Mouse (Mus musculus) retina, adult 2 months (tissue): ENCODE results near the gene Mettl7a1.
A peak's percentile ranks its signal among the peaks of the same experiment; 100 is the strongest.
"Not testable (repeated sequence)": the region's sequence is repeated elsewhere in the genome, so short reads cannot be mapped to it uniquely, and the experiment has no call there.

ENCODE experiments used
- DNase-seq: peaks from one replicate; pipeline ENCODE4 v3.0.0-alpha.2; 2012; ENCODE audit warnings: low read depth, low spot score

Gene Mettl7a1

GRCm38 (mm10) chr15:100341314-100341980 lies 37.5 kb downstream of the Mettl7a1 start:
- not testable (repeated sequence) for DNase-seq

DNA sequence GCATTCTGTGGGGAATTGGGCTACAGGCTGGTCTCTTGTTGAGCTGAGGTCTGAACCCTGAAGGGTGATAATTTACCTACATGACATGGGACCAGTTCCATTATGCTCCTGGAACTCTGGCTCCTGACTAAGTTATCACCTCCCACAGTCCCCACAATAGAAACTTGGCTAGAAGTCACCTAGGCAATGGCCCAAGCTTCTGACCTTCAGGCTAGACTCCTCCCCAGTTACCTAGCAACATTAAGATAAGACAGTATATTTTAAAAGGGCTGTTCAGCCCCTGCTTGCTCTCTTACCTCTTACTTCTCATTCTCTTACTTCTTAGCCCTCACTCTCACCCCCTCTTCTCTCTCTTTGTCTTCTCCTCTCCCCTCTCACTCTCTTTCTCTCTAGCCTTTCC lies 41.5 kb downstream of the Mettl7a1 start:
- no peak for DNase-seq

GRCm38 (mm10) chr15:100346761-100347160 lies 42.8 kb downstream of the Mettl7a1 start:
- no peak for DNase-seq

DNA sequence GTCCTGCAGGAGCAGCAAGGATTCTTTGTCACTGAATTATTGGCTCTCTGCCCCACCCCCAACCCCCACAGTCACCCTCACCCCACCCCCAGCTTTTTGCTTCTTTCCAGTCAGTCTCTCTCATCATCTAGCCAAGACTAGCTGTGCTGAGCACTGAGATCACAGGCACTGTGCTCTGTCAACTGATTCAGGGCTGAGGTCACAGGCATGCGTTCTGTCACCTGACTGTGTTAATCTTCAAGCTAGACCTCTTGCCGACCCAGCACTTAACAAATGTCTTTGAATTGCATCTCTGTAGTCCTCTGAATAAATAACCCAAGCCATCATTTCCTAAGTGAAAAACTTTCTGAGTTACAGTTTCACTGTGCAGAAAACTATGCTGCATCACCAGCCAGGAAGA lies 45.6 kb downstream of the Mettl7a1 start:
- no peak for DNase-seq

DNA sequence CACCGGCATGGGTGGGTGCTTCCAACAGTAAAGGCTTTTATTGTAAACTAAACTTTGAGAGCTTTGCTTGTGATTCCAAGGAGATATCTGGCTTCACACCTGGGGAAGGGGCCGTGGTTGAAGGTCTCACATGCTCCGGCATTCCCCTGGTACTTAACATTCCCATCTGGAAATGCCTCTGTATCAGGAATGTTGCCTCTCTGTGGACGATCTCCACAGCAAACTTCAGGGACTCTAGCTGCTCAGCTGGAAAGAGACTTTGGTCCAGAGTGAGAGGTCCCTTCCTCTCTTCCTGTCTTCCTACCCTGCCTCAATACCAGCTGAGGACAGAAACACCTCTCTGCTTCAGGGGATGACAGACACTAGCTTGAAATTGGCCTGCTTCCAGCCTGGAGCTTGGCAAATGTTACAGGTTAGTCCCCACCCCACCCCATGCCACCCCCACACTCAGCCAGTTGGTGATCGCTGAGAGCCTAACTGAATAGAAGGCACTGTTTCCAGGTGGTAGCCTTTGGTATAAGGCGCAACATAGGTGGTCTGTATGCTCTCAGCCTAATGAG lies 47.6 kb downstream of the Mettl7a1 start:
- DNase-seq: no peak

- DNase-seq: no peak
Observed at GRCm38 (mm10) chr15:100352711-100353250, 48.8 kb downstream of the Mettl7a1 start, which contains the start of the genes Methig1 and Mettl7a2. TSS of gene Methig1 (plus strand) at chr15:100353149. TSS of gene Mettl7a2 (plus strand) at chr15:100353200.

- DNase-seq: not testable (repeated sequence)
Observed at GRCm38 (mm10) chr15:100353399-100353798, 49.5 kb downstream of the Mettl7a1 start.

GRCm38 (mm10) chr15:100355876-100356275 lies 51.9 kb downstream of the Mettl7a1 start:
- DNase-seq: no peak

GRCm38 (mm10) chr15:100364242-100364641 lies 60.3 kb downstream of the Mettl7a1 start, which contains the start of gene Higd1c:
TSS of gene Higd1c (plus strand) at chr15:100364542.
- no peak for DNase-seq

DNA sequence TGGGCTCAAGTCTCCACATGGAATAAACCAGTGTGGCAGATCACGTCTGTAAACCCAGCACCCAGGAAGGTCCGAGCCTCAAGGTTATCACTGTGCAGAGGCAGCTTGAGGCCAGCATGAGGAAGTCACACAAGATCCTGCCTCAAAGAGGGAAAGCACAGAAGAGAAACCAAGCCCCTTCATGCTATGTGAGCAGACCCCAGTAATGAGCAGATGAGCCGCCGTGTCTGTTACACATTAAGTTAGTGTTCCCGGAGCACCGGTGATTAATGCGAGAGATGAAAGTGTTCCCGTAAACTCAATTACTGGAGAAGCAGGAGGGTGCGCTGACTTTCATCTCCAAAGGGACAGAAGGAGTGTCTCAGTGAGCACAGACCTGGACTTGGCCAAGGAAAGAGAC lies 62.0 kb downstream of the Mettl7a1 start:
- not testable (repeated sequence) for DNase-seq

DNA sequence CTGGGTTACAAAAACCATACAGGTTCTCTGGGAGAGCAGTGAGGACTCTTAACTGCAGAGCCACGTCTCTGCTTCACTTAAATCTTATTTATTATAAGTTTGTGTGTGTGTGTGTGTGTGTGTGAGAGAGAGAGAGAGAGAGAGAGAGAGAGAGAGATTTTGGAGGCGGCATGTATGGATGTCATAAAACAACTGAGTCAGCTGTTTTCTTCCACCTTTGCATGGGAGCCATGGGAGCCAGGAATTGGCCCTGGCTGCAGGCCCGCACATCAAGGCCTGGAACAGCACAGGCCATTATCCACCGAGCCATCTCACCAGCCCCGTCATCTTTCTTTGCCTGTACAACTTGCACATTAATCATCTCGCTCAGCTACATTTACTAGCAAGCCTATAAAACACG lies 63.2 kb downstream of the Mettl7a1 start:
- no peak for DNase-seq

GRCm38 (mm10) chr15:100375066-100375465 lies 71.1 kb downstream of the Mettl7a1 start:
- peak; percentile 39 for DNase-seq

GRCm38 (mm10) chr15:100377847-100378505 lies 74.0 kb downstream of the Mettl7a1 start:
- DNase-seq: not testable (repeated sequence)
